In the genomic region with DNA sequence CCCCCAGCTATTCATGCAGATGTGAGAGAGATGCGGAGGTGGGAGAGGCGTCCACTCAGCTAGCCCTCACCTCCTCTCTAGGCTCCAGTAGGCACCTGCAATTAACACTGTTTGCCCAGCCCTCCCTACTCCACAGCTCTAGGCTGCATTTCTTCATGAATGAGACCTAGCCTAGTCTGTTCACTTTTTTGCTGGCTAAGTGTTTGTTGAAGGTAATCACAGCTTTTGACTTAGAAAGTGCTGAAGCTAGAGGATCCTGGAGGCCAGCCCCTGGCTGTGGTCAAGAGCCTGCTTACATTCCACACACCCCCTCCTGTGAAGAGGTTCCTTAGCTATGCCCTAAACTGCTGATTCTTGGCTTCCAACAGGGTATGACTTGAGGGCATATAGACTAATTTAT, we compare ENCODE assay signal across 18 mouse cellular contexts. TPM values are rescaled to one million over a fixed set of nuclear protein-coding genes. Genes with fewer than 3 reads are reported as not detected.
A peak's percentile ranks its signal among the peaks of the same experiment; 100 is the strongest.
DNase-seq lines count a peak whose midpoint lies in the region; ATAC-seq lines count a peak whose summit lies in the region.
"Had no signal": no experiment of that assay in that cellular context is flagged by ENCODE, and none has a peak within 500 bp of the region (broad histone marks: within the 10 kb centered on the region; RNA-seq: fewer than 3 reads in every experiment).

No protein-coding gene starts in this region.

- H3K4me2 ChIP-seq in embryonic facial prominence, embryonic 11.5 days (ENCODE audit: low read depth, low read length) = no peak overlapping the region
- H3K4me2 ChIP-seq in embryonic facial prominence, embryonic 13.5 days = peak overlapping the region; percentile 35
- no peak overlapping the region; the same call in 1 of the 2 replicates for H3K4me2 ChIP-seq in lung, embryonic 16.5 days (ENCODE audit: low read depth, low read length)
- H3K4me2 ChIP-seq in stomach, embryonic 14.5 days (replicated peaks; ENCODE audit: low read depth, low read length) = no peak overlapping the region
- H3K4me2 ChIP-seq: liver, embryonic 12.5 days; midbrain, embryonic 11.5 days had no signal

- no peak for ATAC-seq in embryonic facial prominence, embryonic 11.5 days (replicated peaks; ENCODE audit: insufficient number of reproducible peaks, low FRiP score, low TSS enrichment, low read depth)
- ATAC-seq in embryonic facial prominence, embryonic 13.5 days (ENCODE audit: insufficient number of reproducible peaks, insufficient read depth, low FRiP score, low TSS enrichment, low read depth) = 0 out of 2 replicates have a peak, but pooled peaks have one; percentile 6
- ATAC-seq in lung, embryonic 16.5 days (ENCODE audit: low read depth) = peak; percentile 94
- 0 out of 2 replicates have a peak, but pooled peaks have one; percentile 66 for ATAC-seq in stomach, embryonic 14.5 days (ENCODE audit: insufficient number of reproducible peaks, insufficient read depth, low FRiP score, low read depth)
- no peak for ATAC-seq in inflammation-experienced regulatory T-cells, adult 6 months
- ATAC-seq: CD4-positive, CD25-positive, alpha-beta regulatory T cell, adult 4 months; liver, embryonic 12.5 days had no signal

- no peak overlapping the region for H3K27ac ChIP-seq in embryonic facial prominence, embryonic 11.5 days (replicated peaks; ENCODE audit: low read depth, low read length)
- no peak overlapping the region for H3K27ac ChIP-seq in embryonic facial prominence, embryonic 10.5 days (replicated peaks)
- H3K27ac ChIP-seq in embryonic facial prominence, embryonic 13.5 days = no peak overlapping the region
- H3K27ac ChIP-seq in lung, embryonic 16.5 days (ENCODE audit: low read length) = peak overlapping the region; percentile 86; the same call in 1 of the 2 replicates
- H3K27ac ChIP-seq in stomach, embryonic 14.5 days (ENCODE audit: low read length) = no peak overlapping the region
- H3K27ac ChIP-seq: embryonic facial prominence, embryonic 12.5 days; heart, embryonic 10.5 days; liver, embryonic 12.5 days had no signal

- no peaks in the 10 kb centered on the region for H3K9me3 ChIP-seq in embryonic facial prominence, embryonic 11.5 days (replicated peaks; ENCODE audit: control insufficient read depth, low read length)
- H3K9me3 ChIP-seq in embryonic facial prominence, embryonic 10.5 days = no peaks in the 10 kb centered on the region
- H3K9me3 ChIP-seq in embryonic facial prominence, embryonic 13.5 days = no peaks in the 10 kb centered on the region
- H3K9me3 ChIP-seq in lung, embryonic 16.5 days (ENCODE audit: control insufficient read depth, low read length) = no peaks in the 10 kb centered on the region
- no peaks in the 10 kb centered on the region for H3K9me3 ChIP-seq in stomach, embryonic 14.5 days (ENCODE audit: control insufficient read depth, low read depth, low read length)
- H3K9me3 ChIP-seq: embryonic facial prominence, embryonic 12.5 days; heart, embryonic 10.5 days; liver, embryonic 12.5 days had no signal

- H3K4me3 ChIP-seq in embryonic facial prominence, embryonic 11.5 days (ENCODE audit: low read depth, low read length) = no peak overlapping the region
- no peak overlapping the region for H3K4me3 ChIP-seq in embryonic facial prominence, embryonic 10.5 days
- no peak overlapping the region for H3K4me3 ChIP-seq in embryonic facial prominence, embryonic 13.5 days
- H3K4me3 ChIP-seq in lung, embryonic 16.5 days (ENCODE audit: low read length) = no peak overlapping the region
- H3K4me3 ChIP-seq in stomach, embryonic 14.5 days (ENCODE audit: low read depth, low read length) = no peak overlapping the region
- H3K4me3 ChIP-seq: embryonic facial prominence, embryonic 12.5 days; heart, embryonic 10.5 days; liver, embryonic 12.5 days had no signal

- 0 out of 2 replicates have a peak, but pooled peaks cover 2% of the 10 kb centered on the region for H3K4me1 ChIP-seq in embryonic facial prominence, embryonic 11.5 days (ENCODE audit: control insufficient read depth, insufficient read depth, low read length)
- peaks cover 28% of the 10 kb centered on the region for H3K4me1 ChIP-seq in embryonic facial prominence, embryonic 10.5 days
- H3K4me1 ChIP-seq in embryonic facial prominence, embryonic 13.5 days = peaks cover 28% of the 10 kb centered on the region
- peaks cover 15% of the 10 kb centered on the region for H3K4me1 ChIP-seq in lung, embryonic 16.5 days (replicated peaks; ENCODE audit: control insufficient read depth, insufficient read depth, low read length)
- peaks cover 13% of the 10 kb centered on the region; the same call in 1 of the 2 replicates for H3K4me1 ChIP-seq in stomach, embryonic 14.5 days (ENCODE audit: control insufficient read depth, insufficient read depth, low read length)

- WGBS in embryonic facial prominence, embryonic 11.5 days = 27% methylated on average over 2 of the region's 2 CpGs
- 18% methylated on average over 2 of the region's 2 CpGs for WGBS in embryonic facial prominence, embryonic 10.5 days
- 13% methylated on average over 2 of the region's 2 CpGs for WGBS in embryonic facial prominence, embryonic 13.5 days
- 7% methylated on average over 2 of the region's 2 CpGs for WGBS in lung, embryonic 16.5 days
- WGBS in stomach, embryonic 14.5 days = 14% methylated on average over 2 of the region's 2 CpGs

- H3K36me3 ChIP-seq in embryonic facial prominence, embryonic 11.5 days (replicated peaks; ENCODE audit: control insufficient read depth, insufficient read depth, low read depth, low read length) = no peaks in the 10 kb centered on the region
- H3K36me3 ChIP-seq in embryonic facial prominence, embryonic 10.5 days (replicated peaks) = no peaks in the 10 kb centered on the region
- H3K36me3 ChIP-seq in embryonic facial prominence, embryonic 13.5 days = no peaks in the 10 kb centered on the region
- no peaks in the 10 kb centered on the region for H3K36me3 ChIP-seq in lung, embryonic 16.5 days (ENCODE audit: control insufficient read depth, insufficient read depth, low read length)
- H3K36me3 ChIP-seq in stomach, embryonic 14.5 days (ENCODE audit: control insufficient read depth, insufficient read depth, low read length) = no peaks in the 10 kb centered on the region
- H3K36me3 ChIP-seq: embryonic facial prominence, embryonic 12.5 days; heart, embryonic 10.5 days; liver, embryonic 12.5 days had no signal

- H3K9ac ChIP-seq in embryonic facial prominence, embryonic 11.5 days (replicated peaks; ENCODE audit: low read length) = no peak overlapping the region
- H3K9ac ChIP-seq in embryonic facial prominence, embryonic 13.5 days = no peak overlapping the region
- no peak overlapping the region for H3K9ac ChIP-seq in lung, embryonic 16.5 days (ENCODE audit: low read length)
- H3K9ac ChIP-seq in stomach, embryonic 14.5 days (replicated peaks; ENCODE audit: low read depth, low read length) = no peak overlapping the region
- H3K9ac ChIP-seq: embryonic facial prominence, embryonic 12.5 days; liver, embryonic 12.5 days had no signal

- peak; percentile 25 for DNase-seq in embryonic facial prominence, embryonic 11.5 days (ENCODE audit: low spot score)
- DNase-seq in embryonic facial prominence, embryonic 10.5 days (ENCODE audit: low spot score) = no peak
- DNase-seq in right cerebral cortex, adult 18-20 months = no peak
- no peak for DNase-seq in liver
- DNase-seq: adrenal gland, postnatal 36 days; cerebellum, adult 8-10 months; left cerebral cortex, postnatal 4 days; thymus, postnatal 36 days had no signal

- H3K27me3 ChIP-seq in embryonic facial prominence, embryonic 11.5 days (ENCODE audit: control insufficient read depth, insufficient read depth, low read length) = peaks cover 6% of the 10 kb centered on the region
- peaks cover 48% of the 10 kb centered on the region for H3K27me3 ChIP-seq in embryonic facial prominence, embryonic 10.5 days (replicated peaks; ENCODE audit: low read depth, poor library complexity, severe bottlenecking)
- peaks cover 28% of the 10 kb centered on the region for H3K27me3 ChIP-seq in embryonic facial prominence, embryonic 13.5 days
- peaks cover 8% of the 10 kb centered on the region; the same call in 1 of the 2 replicates for H3K27me3 ChIP-seq in lung, embryonic 16.5 days (ENCODE audit: control insufficient read depth, insufficient read depth, low read depth, low read length)
- no peaks in the 10 kb centered on the region for H3K27me3 ChIP-seq in stomach, embryonic 14.5 days (ENCODE audit: control insufficient read depth, insufficient read depth, low read length)

RNA-seq across cellular contexts. Expression of gene Entpd3, which starts 1.8 kb away (rescaled TPM):
- polyA plus RNA-seq in embryonic facial prominence, embryonic 11.5 days (2014; fragmentation: Nextera tagmentation; extraction: Ambion mirVana) = 0.53 and 1.1 TPM in 2 replicates
- polyA plus RNA-seq in embryonic facial prominence, embryonic 10.5 days (2016; fragmentation: Nextera tagmentation; extraction: Ambion mirVana) = 0.55 and 0.56 TPM in 2 replicates
- polyA plus RNA-seq in embryonic facial prominence, embryonic 13.5 days (2015; fragmentation: Nextera tagmentation; extraction: Ambion mirVana) = 5.8 and 6.7 TPM in 2 replicates
- polyA plus RNA-seq in lung, embryonic 16.5 days (2015; fragmentation: Nextera tagmentation; extraction: Ambion mirVana) = 9.3 and 10.8 TPM in 2 replicates
- 6.3 and 7.7 TPM in 2 replicates for polyA plus RNA-seq in stomach, embryonic 14.5 days (2014; fragmentation: Nextera tagmentation; extraction: Ambion mirVana)
- polyA plus RNA-seq in inflammation-experienced regulatory T-cells, adult 6 months (2017; shearing (Covaris generic)) = under 1 TPM in 1 of 3 experiments, not detected in 2; 0.16 TPM
- polyA plus RNA-seq: CD4-positive, CD25-positive, alpha-beta regulatory T cell, adult 4 months; heart, postnatal 0 days; liver, embryonic 12.5 days had no signal

RNA-seq across cellular contexts. Expression of gene Rpl14, which starts 29.8 kb away (rescaled TPM):
- 1,013 and 1,065 TPM in 2 replicates for polyA plus RNA-seq in embryonic facial prominence, embryonic 11.5 days (2014; fragmentation: Nextera tagmentation; extraction: Ambion mirVana)
- polyA plus RNA-seq in embryonic facial prominence, embryonic 10.5 days (2016; fragmentation: Nextera tagmentation; extraction: Ambion mirVana) = 810 and 834 TPM in 2 replicates
- polyA plus RNA-seq in embryonic facial prominence, embryonic 13.5 days (2015; fragmentation: Nextera tagmentation; extraction: Ambion mirVana) = 771 and 950 TPM in 2 replicates
- 767 and 782 TPM in 2 replicates for polyA plus RNA-seq in lung, embryonic 16.5 days (2015; fragmentation: Nextera tagmentation; extraction: Ambion mirVana)
- polyA plus RNA-seq in stomach, embryonic 14.5 days (2014; fragmentation: Nextera tagmentation; extraction: Ambion mirVana) = 1,122 and 1,132 TPM in 2 replicates
- polyA plus RNA-seq in inflammation-experienced regulatory T-cells, adult 6 months (2017; shearing (Covaris generic)) = 1,000 to 10,000 TPM; 1,512 to 2,767 (median 2,161) TPM

RNA-seq across cellular contexts. Expression of gene Eif1b, which starts 49.4 kb away (rescaled TPM):
- 245 and 261 TPM in 2 replicates for polyA plus RNA-seq in embryonic facial prominence, embryonic 11.5 days (2014; fragmentation: Nextera tagmentation; extraction: Ambion mirVana)
- 202 and 220 TPM in 2 replicates for polyA plus RNA-seq in embryonic facial prominence, embryonic 10.5 days (2016; fragmentation: Nextera tagmentation; extraction: Ambion mirVana)
- 195 and 207 TPM in 2 replicates for polyA plus RNA-seq in embryonic facial prominence, embryonic 13.5 days (2015; fragmentation: Nextera tagmentation; extraction: Ambion mirVana)
- 155 and 173 TPM in 2 replicates for polyA plus RNA-seq in lung, embryonic 16.5 days (2015; fragmentation: Nextera tagmentation; extraction: Ambion mirVana)
- 178 and 187 TPM in 2 replicates for polyA plus RNA-seq in stomach, embryonic 14.5 days (2014; fragmentation: Nextera tagmentation; extraction: Ambion mirVana)
- polyA plus RNA-seq in inflammation-experienced regulatory T-cells, adult 6 months (2017; shearing (Covaris generic)) = 10 to 100 TPM; 77.0 to 81.7 (median 77.7) TPM

Comparison
In these comparisons a context has a peak if more than half of its experiments do, and no peak if none do; other contexts are left out.
1. ATAC-seq: peak in embryonic facial prominence, embryonic 13.5 days (single experiment), lung, embryonic 16.5 days (single experiment) and stomach, embryonic 14.5 days (single experiment); none in embryonic facial prominence, embryonic 11.5 days (single experiment) and inflammation-experienced regulatory T-cells, adult 6 months (single experiment).